Mouse (Mus musculus) right cerebral cortex, postnatal 25 days (tissue): ENCODE results near the gene Chd8.

Source experiments
- DNase-seq: peaks from one replicate; pipeline ENCODE4 v3.0.0; 2022

Chd8 gene

GRCm38 (mm10) chr14:52197156-52197878, 60.3 kb downstream of the Chd8 start, which contains the start of gene Supt16:
Gene Supt16, minus strand, starts transcription at chr14:52197416.
- DNase-seq: peak; percentile 82

- DNase-seq: no peak
These were observed 61.1 kb downstream of the Chd8 start for GRCm38 (mm10) chr14:52196230-52197155.

- no peak for DNase-seq
These were observed 61.9 kb downstream of the Chd8 start for GRCm38 (mm10) chr14:52195691-52196090.

- no peak for DNase-seq
These were observed 66.7 kb downstream of the Chd8 start for GRCm38 (mm10) chr14:52190740-52191359.

- DNase-seq: no peak
These were observed 68.1 kb downstream of the Chd8 start for GRCm38 (mm10) chr14:52189519-52189918.

- DNase-seq: no peak
These were observed 68.8 kb downstream of the Chd8 start for GRCm38 (mm10) chr14:52188788-52189187.

- no peak for DNase-seq
These were observed 91.0 kb downstream of the Chd8 start for GRCm38 (mm10) chr14:52166571-52166970.

GRCm38 (mm10) chr14:52160911-52161310, 96.7 kb downstream of the Chd8 start:
- no peak for DNase-seq

- no peak for DNase-seq
These were observed 102.6 kb downstream of the Chd8 start for GRCm38 (mm10) chr14:52155008-52155407.

GRCm38 (mm10) chr14:52152613-52153012, 105.0 kb downstream of the Chd8 start:
- no peak for DNase-seq

- DNase-seq: peak; percentile 40
These were observed 105.4 kb downstream of the Chd8 start for GRCm38 (mm10) chr14:52152179-52152578.

- no peak for DNase-seq
These were observed 107.7 kb downstream of the Chd8 start for GRCm38 (mm10) chr14:52149888-52150287.
